Mouse (Mus musculus): ENCODE measurements at regions not wholly inside any gene's neighbourhood (a gene's known extent, or its start where the extent isn't known, plus 50 kb on each side); places are given as distances from the start of the nearest gene placed in this dataset.

GRCm38 (mm10) chr5:149911968-149912367, 106.5 kb upstream of the Rxfp2 start:
- TF ChIP-seq CTCF (IDR thresholded peaks at IDR 0.05; ENCODE audit: low read depth): 0 out of 2 replicates have a peak, but pooled peaks have one; percentile 16
- TF ChIP-seq EP300 (IDR thresholded peaks at IDR 0.05; ENCODE audit: low read depth): no peak

Data from liver, embryonic 14.5 days (tissue).